Mouse (Mus musculus) intestine, embryonic 14.5 days (tissue): ENCODE data around the gene Vamp2. TPM values are rescaled to one million over a fixed set of nuclear protein-coding genes. Genes with fewer than 3 reads are reported as not detected.

Source experiments
- ATAC-seq: fragments of 200-750 bp; cut with Nextera tagmentation; replicated peaks from 2 replicates; pipeline ENCODE4 v1.8.0; 2017; ENCODE audit warnings: low read depth, moderate number of reproducible peaks, moderate TSS enrichment, moderate library complexity; ENCODE audit not compliant: low FRiP score, low TSS enrichment
- DNase-seq: peaks from one replicate; pipeline ENCODE4 v3.0.0-alpha.2; 2018; ENCODE audit warnings: low spot score
- H3K27ac ChIP-seq: fragments of 300-500 bp; sonication (generic); 2 replicates; pipeline ENCODE4 v1.5.1; 2014; ENCODE audit warnings: low read depth, mild to moderate bottlenecking, control low read depth
- H3K27me3 ChIP-seq: fragments of 300-500 bp; sonication (generic); replicated peaks from 2 replicates; pipeline ENCODE4 v1.6.1; 2014; ENCODE audit warnings: low read length, control low read depth; ENCODE audit not compliant: control insufficient read depth, insufficient read depth
- H3K36me3 ChIP-seq: fragments of 300-500 bp; sonication (generic); 2 replicates; pipeline ENCODE4 v1.6.1; 2014; ENCODE audit warnings: low read length, control low read depth; ENCODE audit not compliant: control insufficient read depth, insufficient read depth
- H3K4me1 ChIP-seq: fragments of 300-500 bp; sonication (generic); replicated peaks from 2 replicates; pipeline ENCODE4 v1.6.1; 2014; ENCODE audit warnings: low read length, control low read depth, mixed read lengths; ENCODE audit not compliant: control insufficient read depth, insufficient read depth
- H3K4me2 ChIP-seq: fragments of 300-500 bp; sonication (generic); 2 replicates; pipeline ENCODE4 v1.6.1; 2014; ENCODE audit warnings: low read length
- H3K4me3 ChIP-seq: fragments of 300-500 bp; sonication (generic); 2 replicates; pipeline ENCODE4 v1.5.1; 2014; ENCODE audit warnings: low read depth, low read length, control low read depth, mixed read lengths
- H3K9ac ChIP-seq: fragments of 300-500 bp; sonication (generic); 2 replicates; pipeline ENCODE4 v1.6.1; 2014; ENCODE audit warnings: mild to moderate bottlenecking, low read length
- H3K9me3 ChIP-seq: fragments of 300-500 bp; sonication (generic); 2 replicates; pipeline ENCODE4 v1.6.1; 2016; ENCODE audit warnings: low read length, control low read depth; ENCODE audit not compliant: control insufficient read depth
- WGBS: fragments of 180-500 bp; shearing (Covaris S2); extraction: QIAGEN DNeasy Blood & Tissue Kit; methylation state at CpG from one replicate; pipeline ENCODE4 v1.1.7; 2014; 5-methylcytosine and 5-hydroxymethylcytosine counted together
- polyA plus RNA-seq: library from polyadenylated mRNA; unstranded; fragments of >200 nt; fragmentation: Nextera tagmentation; extraction: Ambion mirVana; gene quantifications from 2 replicates; pipeline ENCODE4 v1.2.1, GENCODE M21; 2014

Vamp2 gene
- polyA plus RNA-seq, 1 experiment from 2014 or later: 76.7 TPM

- H3K36me3 ChIP-seq: peaks cover 66% of the 10 kb centered on the region
- H3K27me3 ChIP-seq: no peaks in the 10 kb centered on the region
- H3K9me3 ChIP-seq: no peaks in the 10 kb centered on the region
- ATAC-seq: no peak
- no peak overlapping the region for H3K27ac ChIP-seq
- H3K9ac ChIP-seq: no peak overlapping the region
- H3K4me2 ChIP-seq: no peak overlapping the region
- H3K4me1 ChIP-seq: peaks cover 28% of the 10 kb centered on the region
- no peak overlapping the region for H3K4me3 ChIP-seq
- no peak for DNase-seq
- 96% methylated on average over 7 of the region's 7 CpGs for WGBS
Observed at GRCm38 (mm10) chr11:69102403-69102725, 14.1 kb downstream of the Vamp2 start.

GRCm38 (mm10) chr11:69103121-69103520, 14.8 kb downstream of the Vamp2 start:
- Histone ChIP-seq H3K4me1 (peaks cover 20% of the 10 kb centered on the region), H3K36me3 (peaks cover 73% of the 10 kb centered on the region), H3K27me3 (no peaks in the 10 kb centered on the region), H3K4me3 (no peak overlapping the region), H3K27ac (no peak overlapping the region), H3K9ac (no peak overlapping the region), H3K4me2 (no peak overlapping the region), H3K9me3 (no peaks in the 10 kb centered on the region)
- 93% methylated on average over 14 of the region's 14 CpGs for whole genome bisulfite sequencing
- DNase-seq: no peak
- no peak for ATAC-seq

GRCm38 (mm10) chr11:69103531-69104435, 15.5 kb downstream of the Vamp2 start:
- Histone ChIP-seq H3K36me3 (peaks cover 80% of the 10 kb centered on the region), H3K9me3 (no peaks in the 10 kb centered on the region), H3K9ac (no peak overlapping the region), H3K4me1 (peaks cover 15% of the 10 kb centered on the region), H3K4me3 (no peak overlapping the region), H3K27ac (no peak overlapping the region), H3K27me3 (no peaks in the 10 kb centered on the region), H3K4me2 (no peak overlapping the region)
- WGBS: 94% methylated on average over 15 of the region's 15 CpGs
- DNase-seq (no peak), ATAC-seq (no peak)

GRCm38 (mm10) chr11:69104487-69104886, 16.2 kb downstream of the Vamp2 start:
- no peak overlapping the region for H3K4me2 ChIP-seq
- no peak overlapping the region for H3K27ac ChIP-seq
- DNase-seq (no peak), ATAC-seq (no peak)
- H3K9ac ChIP-seq: no peak overlapping the region
- no peaks in the 10 kb centered on the region for H3K27me3 ChIP-seq
- peaks cover 10% of the 10 kb centered on the region for H3K4me1 ChIP-seq
- H3K4me3 ChIP-seq: no peak overlapping the region
- peaks cover 86% of the 10 kb centered on the region for H3K36me3 ChIP-seq
- WGBS: 89% methylated on average over 14 of the region's 14 CpGs
- H3K9me3 ChIP-seq: no peaks in the 10 kb centered on the region

GRCm38 (mm10) chr11:69105227-69105626, 16.9 kb downstream of the Vamp2 start:
- WGBS: 88% methylated on average over 6 of the region's 6 CpGs
- H3K4me3 ChIP-seq: no peak overlapping the region
- H3K4me2 ChIP-seq: no peak overlapping the region
- no peak for ATAC-seq
- H3K27ac ChIP-seq: no peak overlapping the region
- no peak overlapping the region for H3K9ac ChIP-seq
- H3K36me3 ChIP-seq: peaks cover 86% of the 10 kb centered on the region
- no peaks in the 10 kb centered on the region for H3K9me3 ChIP-seq
- DNase-seq: no peak
- no peaks in the 10 kb centered on the region for H3K27me3 ChIP-seq
- peaks cover 4% of the 10 kb centered on the region; the same call in 1 of the 2 replicates for H3K4me1 ChIP-seq

GRCm38 (mm10) chr11:69105796-69106195, 17.5 kb downstream of the Vamp2 start:
- no peak for DNase-seq
- Histone ChIP-seq H3K27ac (no peak overlapping the region), H3K9me3 (no peaks in the 10 kb centered on the region), H3K27me3 (no peaks in the 10 kb centered on the region), H3K36me3 (peaks cover 83% of the 10 kb centered on the region), H3K9ac (no peak overlapping the region), H3K4me3 (no peak overlapping the region), H3K4me2 (no peak overlapping the region), H3K4me1 (no peaks in the 10 kb centered on the region)
- 82% methylated on average over 2 of the region's 2 CpGs for WGBS
- no peak for ATAC-seq

- WGBS: 87% methylated on average over 11 of the region's 11 CpGs
- Histone ChIP-seq H3K9ac (no peak overlapping the region), H3K27me3 (no peaks in the 10 kb centered on the region), H3K4me2 (no peak overlapping the region), H3K36me3 (peaks cover 78% of the 10 kb centered on the region), H3K4me1 (no peaks in the 10 kb centered on the region; the same call in 1 of the 2 replicates), H3K9me3 (no peaks in the 10 kb centered on the region), H3K4me3 (no peak overlapping the region), H3K27ac (no peak overlapping the region)
- DNase-seq (no peak), ATAC-seq (no peak)
Observed at GRCm38 (mm10) chr11:69106299-69106698, 18.0 kb downstream of the Vamp2 start.

GRCm38 (mm10) chr11:69106842-69107241, 18.6 kb downstream of the Vamp2 start:
- no peak overlapping the region for H3K27ac ChIP-seq
- no peak overlapping the region for H3K4me3 ChIP-seq
- 86% methylated on average over 11 of the region's 11 CpGs for WGBS
- DNase-seq (no peak), ATAC-seq (no peak)
- no peaks in the 10 kb centered on the region for H3K9me3 ChIP-seq
- H3K36me3 ChIP-seq: peaks cover 72% of the 10 kb centered on the region
- H3K27me3 ChIP-seq: 0 out of 2 replicates have a peak, but pooled peaks cover 2% of the 10 kb centered on the region
- H3K4me2 ChIP-seq: no peak overlapping the region
- peaks cover 3% of the 10 kb centered on the region; the same call in 1 of the 2 replicates for H3K4me1 ChIP-seq
- no peak overlapping the region for H3K9ac ChIP-seq

GRCm38 (mm10) chr11:69107676-69108075, 19.4 kb downstream of the Vamp2 start:
- Histone ChIP-seq H3K4me3 (no peak overlapping the region), H3K27me3 (0 out of 2 replicates have a peak, but pooled peaks cover 3% of the 10 kb centered on the region), H3K9me3 (no peaks in the 10 kb centered on the region), H3K4me2 (no peak overlapping the region), H3K9ac (no peak overlapping the region), H3K27ac (no peak overlapping the region), H3K4me1 (peaks cover 6% of the 10 kb centered on the region; the same call in 1 of the 2 replicates), H3K36me3 (peaks cover 64% of the 10 kb centered on the region)
- DNase-seq: no peak
- no peak for ATAC-seq
- WGBS: 91% methylated on average over 11 of the region's 11 CpGs
